Mouse (Mus musculus): ENCODE measurements around the gene Pigr. TPM values are rescaled to one million over a fixed set of nuclear protein-coding genes. Genes with fewer than 3 reads are reported as not detected.

Pigr gene
- polyA plus RNA-seq, 1 experiment from 2014 or later = 1.2 TPM

- Histone ChIP-seq H3K27ac (ENCODE audit: low read depth) (no peak within 1 kb of the TSS), H3K9ac (replicated peaks) (no peak within 1 kb of the TSS), H3K9me3 (ENCODE audit: low read length) (no peaks in the 10 kb centered on the region), H3K27me3 (ENCODE audit: insufficient read depth, low read length) (no peaks in the 10 kb centered on the region), H3K4me1 (ENCODE audit: insufficient read depth) (no peaks in the 10 kb centered on the region; the same call in 1 of the 2 replicates), H3K4me2 (ENCODE audit: low read depth, low read length) (no peak within 1 kb of the TSS), H3K4me3 (ENCODE audit: low read depth, low read length) (no peak within 1 kb of the TSS), H3K36me3 (replicated peaks; ENCODE audit: insufficient read depth, low read length) (no peaks in the 10 kb centered on the region)
- ATAC-seq = no peak
- no peak for DNase-seq
- TF ChIP-seq CTCF (IDR thresholded peaks at IDR 0.05; ENCODE audit: low read depth) = no peak
- TF ChIP-seq EP300 (IDR thresholded peaks at IDR 0.05; ENCODE audit: low read depth) = no peak
- WGBS (ENCODE audit: insufficient replicate concordance) = 70% methylated on average over 7 of the region's 7 CpGs
Measured at GRCm38 (mm10) chr1:130865541-130866221, 39.2 kb downstream of the Pigr start, which contains the start of gene Fcmr. Gene Fcmr, plus strand, starts transcription at chr1:130865669.

- no peak overlapping the region for H3K27ac ChIP-seq (ENCODE audit: low read depth)
- whole genome bisulfite sequencing (ENCODE audit: insufficient replicate concordance) = 39% methylated on average over 2 of the region's 2 CpGs
- H3K9me3 ChIP-seq (ENCODE audit: low read length) = no peaks in the 10 kb centered on the region
- H3K4me1 ChIP-seq (ENCODE audit: insufficient read depth) = no peaks in the 10 kb centered on the region
- TF ChIP-seq EP300 (IDR thresholded peaks at IDR 0.05; ENCODE audit: low read depth) = no peak
- TF ChIP-seq CTCF (IDR thresholded peaks at IDR 0.05; ENCODE audit: low read depth) = no peak
- DNase-seq (no peak), ATAC-seq (no peak)
- H3K36me3 ChIP-seq (replicated peaks; ENCODE audit: insufficient read depth, low read length) = no peaks in the 10 kb centered on the region
- peaks cover 5% of the 10 kb centered on the region for H3K27me3 ChIP-seq (ENCODE audit: insufficient read depth, low read length)
- H3K4me3 ChIP-seq (ENCODE audit: low read depth, low read length) = no peak overlapping the region
- no peak overlapping the region for H3K4me2 ChIP-seq (ENCODE audit: low read depth, low read length)
- H3K9ac ChIP-seq (replicated peaks) = no peak overlapping the region
Measured at GRCm38 (mm10) chr1:130872912-130873311, 46.4 kb downstream of the Pigr start.

DNA sequence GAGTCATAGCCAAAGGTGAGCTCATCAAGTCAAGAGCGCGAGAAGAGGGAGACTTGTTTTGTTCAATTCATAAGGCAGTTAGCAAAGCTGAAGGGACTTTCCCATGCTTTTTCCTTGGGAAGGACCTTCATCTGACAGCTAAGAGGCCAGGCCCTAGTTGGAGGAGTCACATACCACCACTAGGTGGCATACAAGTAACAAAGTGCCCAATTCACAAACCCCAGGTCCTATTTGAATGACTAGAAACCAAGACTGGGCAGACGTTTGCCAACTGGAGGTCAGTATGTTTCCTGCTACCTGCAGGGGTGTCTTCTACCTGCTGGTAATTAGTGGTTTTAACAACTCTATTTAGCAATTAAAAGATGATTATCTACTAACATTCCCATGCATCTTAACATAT, 48.7 kb downstream of the Pigr start:
- Histone ChIP-seq H3K9ac (replicated peaks) (no peak overlapping the region), H3K27ac (ENCODE audit: low read depth) (no peak overlapping the region), H3K27me3 (ENCODE audit: insufficient read depth, low read length) (peaks cover 21% of the 10 kb centered on the region), H3K4me1 (ENCODE audit: insufficient read depth) (no peaks in the 10 kb centered on the region), H3K4me3 (ENCODE audit: low read depth, low read length) (no peak overlapping the region), H3K36me3 (replicated peaks; ENCODE audit: insufficient read depth, low read length) (no peaks in the 10 kb centered on the region), H3K4me2 (ENCODE audit: low read depth, low read length) (no peak overlapping the region), H3K9me3 (ENCODE audit: low read length) (no peaks in the 10 kb centered on the region)
- DNase-seq (no peak), ATAC-seq (no peak)
- WGBS (ENCODE audit: insufficient replicate concordance) = 38% methylated on average over 3 of the region's 3 CpGs
- peak; percentile 73 for TF ChIP-seq CTCF (IDR thresholded peaks at IDR 0.05; ENCODE audit: low read depth)
- no peak for TF ChIP-seq EP300 (IDR thresholded peaks at IDR 0.05; ENCODE audit: low read depth)

DNA sequence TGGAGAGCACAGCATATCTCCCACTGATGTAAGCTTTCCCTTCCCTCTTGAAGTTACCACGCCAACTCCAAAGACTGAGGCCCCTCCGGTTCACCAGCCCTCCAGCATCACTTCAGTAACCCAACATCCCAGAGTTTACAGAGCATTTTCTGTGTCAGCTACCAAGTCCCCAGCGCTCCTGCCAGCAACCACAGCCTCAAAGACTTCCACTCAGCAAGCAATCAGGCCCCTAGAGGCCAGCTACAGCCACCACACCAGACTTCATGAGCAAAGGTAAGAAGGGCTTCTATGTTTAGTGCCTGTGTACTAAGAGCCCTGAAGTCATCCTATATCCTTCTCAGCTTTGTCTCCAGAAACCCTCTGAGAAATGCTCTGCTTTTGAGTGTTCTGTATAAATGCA, 49.4 kb downstream of the Pigr start:
- DNase-seq (no peak), ATAC-seq (no peak)
- Histone ChIP-seq H3K27me3 (ENCODE audit: insufficient read depth, low read length) (peaks cover 28% of the 10 kb centered on the region), H3K27ac (ENCODE audit: low read depth) (no peak overlapping the region), H3K4me1 (ENCODE audit: insufficient read depth) (no peaks in the 10 kb centered on the region), H3K4me3 (ENCODE audit: low read depth, low read length) (no peak overlapping the region), H3K9ac (replicated peaks) (no peak overlapping the region), H3K4me2 (ENCODE audit: low read depth, low read length) (no peak overlapping the region), H3K36me3 (replicated peaks; ENCODE audit: insufficient read depth, low read length) (no peaks in the 10 kb centered on the region), H3K9me3 (ENCODE audit: low read length) (no peaks in the 10 kb centered on the region)
- no peak for TF ChIP-seq EP300 (IDR thresholded peaks at IDR 0.05; ENCODE audit: low read depth)
- TF ChIP-seq CTCF (IDR thresholded peaks at IDR 0.05; ENCODE audit: low read depth) = no peak
- 69% methylated on average over 3 of the region's 3 CpGs for WGBS (ENCODE audit: insufficient replicate concordance)

GRCm38 (mm10) chr1:130876931-130877509, 50.5 kb downstream of the Pigr start:
- Histone ChIP-seq H3K4me2 (ENCODE audit: low read depth, low read length) (no peak overlapping the region), H3K9ac (replicated peaks) (no peak overlapping the region), H3K27me3 (ENCODE audit: insufficient read depth, low read length) (peaks cover 28% of the 10 kb centered on the region), H3K27ac (ENCODE audit: low read depth) (no peak overlapping the region), H3K36me3 (replicated peaks; ENCODE audit: insufficient read depth, low read length) (no peaks in the 10 kb centered on the region), H3K4me1 (ENCODE audit: insufficient read depth) (no peaks in the 10 kb centered on the region), H3K9me3 (ENCODE audit: low read length) (no peaks in the 10 kb centered on the region), H3K4me3 (ENCODE audit: low read depth, low read length) (no peak overlapping the region)
- TF ChIP-seq EP300 (IDR thresholded peaks at IDR 0.05; ENCODE audit: low read depth) = no peak
- peak; percentile 79 for TF ChIP-seq CTCF (IDR thresholded peaks at IDR 0.05; ENCODE audit: low read depth)
- no peak for ATAC-seq
- DNase-seq = no peak
- 18% methylated on average over 3 of the region's 3 CpGs for WGBS (ENCODE audit: insufficient replicate concordance)

- Histone ChIP-seq H3K27ac (ENCODE audit: low read depth) (no peak overlapping the region), H3K27me3 (ENCODE audit: insufficient read depth, low read length) (peaks cover 28% of the 10 kb centered on the region), H3K4me2 (ENCODE audit: low read depth, low read length) (peak overlapping the region; percentile 69), H3K9ac (replicated peaks) (no peak overlapping the region), H3K4me3 (ENCODE audit: low read depth, low read length) (peak overlapping the region; percentile 37), H3K9me3 (ENCODE audit: low read length) (no peaks in the 10 kb centered on the region), H3K4me1 (ENCODE audit: insufficient read depth) (no peaks in the 10 kb centered on the region), H3K36me3 (replicated peaks; ENCODE audit: insufficient read depth, low read length) (no peaks in the 10 kb centered on the region)
- DNase-seq = peak; percentile 33
- 2% methylated on average over 43 of the region's 43 CpGs for WGBS (ENCODE audit: insufficient replicate concordance)
- TF ChIP-seq EP300 (IDR thresholded peaks at IDR 0.05; ENCODE audit: low read depth) = no peak
- TF ChIP-seq CTCF (IDR thresholded peaks at IDR 0.05; ENCODE audit: low read depth) = no peak
- ATAC-seq = no peak
Measured at GRCm38 (mm10) chr1:130877889-130878614, 51.6 kb downstream of the Pigr start.
